Mouse (Mus musculus) lung, adult 2 months (tissue): ENCODE measurements around the gene Serinc5. TPM values are rescaled to one million over a fixed set of nuclear protein-coding genes. Genes with fewer than 3 reads are reported as not detected.

ENCODE experiments used
- DNase-seq: peaks from one replicate; pipeline ENCODE4 v3.0.0; 2022
- H3K4me1 ChIP-seq: fragments of 200-500 bp; 2 replicates; pipeline ENCODE4 v1.6.1; 2011; ENCODE audit warnings: low read length; ENCODE audit not compliant: control insufficient read depth, insufficient read depth
- H3K4me3 ChIP-seq: fragments of 200-500 bp; replicated peaks from 2 replicates; pipeline ENCODE3; 2011; ENCODE audit warnings: low read depth, mild to moderate bottlenecking, control low read depth, low read length; ENCODE audit errors: extremely low read depth
- CTCF ChIP-seq: fragments of 200-500 bp; IDR thresholded peaks from 2 replicates; pipeline ENCODE4 v1.5.1; 2011; ENCODE audit warnings: mild to moderate bottlenecking, low read length, control low read depth; ENCODE audit not compliant: insufficient read depth
- POLR2A ChIP-seq: fragments of 200-500 bp; IDR thresholded peaks from 2 replicates; pipeline ENCODE4 v1.6.1; 2011; ENCODE audit warnings: low read depth, mild to moderate bottlenecking, control low read depth, low read length, borderline replicate concordance; ENCODE audit errors: extremely low read depth
- WGBS: fragments of 180-500 bp; shearing (Covaris S2); methylation state at CpG from one replicate; pipeline ENCODE4 v1.1.7; 2018; 5-methylcytosine and 5-hydroxymethylcytosine counted together
- polyA plus RNA-seq: library from polyadenylated mRNA; depleted of rRNA; stranded (reverse); fragments of >200 nt; gene quantifications from 2 replicates; pipeline ENCODE4 v1.2.3, GENCODE M21; 2012; rRNA removed

Gene Serinc5
- polyA plus RNA-seq, 1 experiment: 38.3 TPM

DNA sequence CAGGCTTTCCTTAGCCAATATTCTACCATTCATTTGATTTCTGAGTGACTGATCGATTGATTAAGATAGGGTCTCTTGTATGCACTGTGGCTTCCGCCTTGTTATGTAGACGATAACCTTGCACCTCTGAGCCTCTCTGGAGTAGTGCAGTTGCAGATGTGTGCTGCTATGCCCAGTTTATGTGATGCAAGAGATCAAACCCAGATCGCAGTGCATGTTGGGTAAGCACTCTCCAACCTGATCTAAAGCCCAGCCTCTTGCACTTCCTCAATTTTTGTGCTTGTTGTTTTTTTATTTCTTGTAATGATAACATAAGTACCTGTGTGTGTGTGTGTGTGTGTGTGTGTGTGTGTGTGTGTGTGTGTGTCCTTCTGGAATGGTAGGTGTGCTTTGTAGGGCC is 132.0 kb downstream of the Serinc5 start:
- H3K4me3 ChIP-seq: no peak overlapping the region
- 82% methylated on average over 4 of the region's 4 CpGs for WGBS
- no peak for DNase-seq
- TF ChIP-seq CTCF (no peak), POLR2A (no peak)
- H3K4me1 ChIP-seq: no peaks in the 10 kb centered on the region

- WGBS: 77% methylated on average over 5 of the region's 5 CpGs
- H3K4me1 ChIP-seq: no peaks in the 10 kb centered on the region
Observed at GRCm38 (mm10) chr13:92743337-92743736, 132.4 kb downstream of the Serinc5 start.

GRCm38 (mm10) chr13:92750976-92751518 is 140.2 kb downstream of the Serinc5 start:
- H3K4me1 ChIP-seq: no peaks in the 10 kb centered on the region
- DNase-seq: peak; percentile 48
- WGBS: 11% methylated on average over 7 of the region's 7 CpGs
- TF ChIP-seq CTCF (peak; percentile 56), POLR2A (no peak)
- H3K4me3 ChIP-seq: no peak overlapping the region

More at GRCm38 (mm10) chr13:92743337-92743736, 132.4 kb downstream of the Serinc5 start:
- no peak for DNase-seq
- TF ChIP-seq CTCF (no peak), POLR2A (no peak)
- H3K4me3 ChIP-seq: no peak overlapping the region

DNA sequence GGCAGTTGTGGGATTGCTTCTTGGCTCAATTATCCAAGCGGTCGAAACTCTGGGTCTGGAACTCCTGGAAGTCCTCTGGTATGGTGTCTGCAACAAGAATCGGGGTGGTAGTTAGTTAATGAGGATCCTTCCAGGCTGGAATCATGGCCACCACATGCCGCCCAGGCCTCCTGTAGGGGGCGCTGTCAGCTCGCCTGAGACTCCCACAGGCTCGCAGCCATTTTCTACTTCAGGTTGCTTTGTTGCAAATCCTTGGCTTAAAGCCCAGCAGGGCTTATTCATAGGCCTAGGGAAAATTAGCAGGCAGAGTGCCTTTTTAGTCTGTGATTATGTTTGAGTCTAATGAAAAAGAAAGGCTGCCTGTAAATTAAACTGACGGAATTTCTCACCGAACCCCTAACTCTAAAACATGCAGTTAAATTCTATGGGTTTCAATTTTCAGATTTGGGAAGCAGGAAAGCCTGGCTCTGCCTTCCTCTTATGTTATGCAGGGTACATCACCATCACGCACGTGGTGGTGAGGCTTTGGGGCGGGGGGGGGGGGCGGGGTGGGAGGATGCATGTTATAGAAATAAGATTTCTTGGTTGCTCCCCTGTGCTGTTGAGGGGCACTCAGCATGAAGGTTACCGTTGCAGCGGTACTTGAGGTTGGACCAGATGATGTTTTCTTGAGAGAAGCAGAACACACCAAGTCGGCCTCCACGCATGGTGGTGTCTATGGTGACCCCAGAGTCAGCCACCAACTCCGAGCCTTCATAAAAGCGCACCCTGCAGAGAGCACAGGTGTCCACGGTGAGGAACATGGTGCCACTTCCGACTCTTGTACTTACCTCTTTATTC is 141.1 kb downstream of the Serinc5 start:
- Histone ChIP-seq H3K4me3 (no peak overlapping the region), H3K4me1 (no peaks in the 10 kb centered on the region)
- peak; percentile 19 for DNase-seq
- 69% methylated on average over 21 of the region's 21 CpGs for WGBS
- TF ChIP-seq CTCF: peak; percentile 48
- TF ChIP-seq POLR2A: no peak

- TF ChIP-seq POLR2A (no peak), CTCF (no peak)
- DNase-seq: no peak
- no peaks in the 10 kb centered on the region for H3K4me1 ChIP-seq
- no peak overlapping the region for H3K4me3 ChIP-seq
- WGBS: 93% methylated on average over 8 of the region's 8 CpGs
Observed at GRCm38 (mm10) chr13:92753676-92754075, 142.8 kb downstream of the Serinc5 start.

- no peak for TF ChIP-seq CTCF
- no peak for TF ChIP-seq POLR2A
Observed at GRCm38 (mm10) chr13:92755036-92755435, 144.1 kb downstream of the Serinc5 start.

GRCm38 (mm10) chr13:92757972-92758585 is 147.2 kb downstream of the Serinc5 start:
- no peak for TF ChIP-seq POLR2A
- no peak for TF ChIP-seq CTCF
- DNase-seq: no peak
- no peaks in the 10 kb centered on the region for H3K4me1 ChIP-seq
- 64% methylated on average over 12 of the region's 12 CpGs for WGBS
- no peak overlapping the region for H3K4me3 ChIP-seq

More at GRCm38 (mm10) chr13:92755036-92755435, 144.1 kb downstream of the Serinc5 start:
- 73% methylated on average over 7 of the region's 7 CpGs for WGBS
- no peaks in the 10 kb centered on the region for H3K4me1 ChIP-seq
- DNase-seq: no peak
- H3K4me3 ChIP-seq: no peak overlapping the region

- no peak for DNase-seq
- WGBS: 86% methylated on average over 4 of the region's 4 CpGs
- Histone ChIP-seq H3K4me1 (no peaks in the 10 kb centered on the region), H3K4me3 (no peak overlapping the region)
- TF ChIP-seq POLR2A (no peak), CTCF (no peak)
Observed at GRCm38 (mm10) chr13:92759096-92759495, 148.2 kb downstream of the Serinc5 start.

GRCm38 (mm10) chr13:92760519-92760918 is 149.6 kb downstream of the Serinc5 start:
- DNase-seq: no peak
- WGBS: 89% methylated on average over 6 of the region's 6 CpGs

More at GRCm38 (mm10) chr13:92760519-92760918, 149.6 kb downstream of the Serinc5 start:
- no peak overlapping the region for H3K4me3 ChIP-seq
- H3K4me1 ChIP-seq: no peaks in the 10 kb centered on the region
- no peak for TF ChIP-seq POLR2A

Other genes starting within 250 kb of the Serinc5 start
- gene Ankrd34b, start 185.2 kb upstream of the Serinc5 start, polyA plus RNA-seq: 0.02 TPM in 1 of 2 replicates, not detected in the other
- gene Fam151b, start 127.1 kb upstream of the Serinc5 start, polyA plus RNA-seq: 3.4 and 4.1 TPM in 2 replicates
- gene Zfyve16, start 80.2 kb upstream of the Serinc5 start, polyA plus RNA-seq: 3.1 and 5.1 TPM in 2 replicates
- not detected in 2 replicates for gene Spz1, start 34.9 kb upstream of the Serinc5 start, polyA plus RNA-seq
- 1.3 and 5.3 TPM in 2 replicates for gene Thbs4, start 183.7 kb downstream of the Serinc5 start, polyA plus RNA-seq
- gene Mtx3, start 233.7 kb downstream of the Serinc5 start, polyA plus RNA-seq: 3.8 and 6.5 TPM in 2 replicates